Mouse (Mus musculus) kidney, postnatal 14 days (tissue): ENCODE measurements around the gene Mapk8ip3.
"Not testable (repeated sequence)": the region's sequence is repeated elsewhere in the genome, so short reads cannot be mapped to it uniquely, and the experiment has no call there.

Source experiments
- DNase-seq: peaks from one replicate; pipeline ENCODE4 v3.0.0; 2022; ENCODE audit warnings: mixed read lengths

Mapk8ip3 gene

DNA sequence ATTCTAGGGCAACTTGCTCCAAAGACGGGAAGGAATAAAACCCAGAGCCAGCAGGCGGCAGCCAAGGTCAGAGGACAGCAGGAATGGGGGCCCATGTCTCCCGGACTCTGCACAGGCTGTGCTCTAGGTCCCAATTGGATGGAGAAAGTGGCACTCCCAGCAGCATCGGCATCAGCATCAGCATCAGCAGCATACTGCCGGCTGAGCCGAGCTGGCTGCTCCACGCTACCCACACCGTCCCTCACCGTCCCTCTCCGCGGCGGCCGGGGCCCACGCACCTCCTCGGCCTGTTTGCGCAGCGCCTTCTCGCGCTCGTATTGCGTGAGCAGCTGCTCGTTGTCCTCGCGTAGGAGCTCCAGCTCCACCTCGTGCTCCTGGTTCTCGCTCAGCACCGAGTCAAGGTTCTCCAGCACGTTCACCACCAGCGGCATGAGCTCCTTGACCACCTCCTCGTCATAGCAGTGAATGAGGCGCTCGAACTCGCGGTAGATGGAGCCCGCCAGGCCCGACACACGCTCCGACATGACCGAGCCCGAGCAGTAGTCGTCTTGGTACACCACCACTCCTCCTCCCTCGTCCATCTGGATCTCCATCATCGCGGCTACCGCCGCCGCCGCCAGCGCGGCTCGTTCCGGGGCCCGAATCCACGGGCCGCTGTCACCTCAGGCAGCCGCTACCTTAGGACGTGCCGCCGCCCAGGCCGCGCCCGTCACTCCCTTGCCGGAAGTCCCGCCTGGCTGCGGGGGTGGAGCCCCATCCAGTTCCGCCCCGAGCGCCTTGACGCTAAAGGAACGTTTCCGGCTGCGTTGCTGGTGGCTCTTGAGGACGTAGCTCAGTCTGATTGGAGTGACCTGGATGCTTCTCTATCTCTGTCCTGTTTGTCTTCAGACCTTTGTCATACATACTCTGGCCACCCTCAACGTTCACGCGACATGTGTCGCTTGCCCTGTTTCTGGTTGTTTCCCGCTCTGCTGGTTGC is at the start of gene Mapk8ip3:
Mapk8ip3 (minus strand) TSS at position 719 of the 979 bp plus-strand sequence.
- peak; percentile 96 for DNase-seq

- DNase-seq = no peak
These were observed 24.3 kb upstream of the Mapk8ip3 start for GRCm38 (mm10) chr17:24960852-24961715.

DNA sequence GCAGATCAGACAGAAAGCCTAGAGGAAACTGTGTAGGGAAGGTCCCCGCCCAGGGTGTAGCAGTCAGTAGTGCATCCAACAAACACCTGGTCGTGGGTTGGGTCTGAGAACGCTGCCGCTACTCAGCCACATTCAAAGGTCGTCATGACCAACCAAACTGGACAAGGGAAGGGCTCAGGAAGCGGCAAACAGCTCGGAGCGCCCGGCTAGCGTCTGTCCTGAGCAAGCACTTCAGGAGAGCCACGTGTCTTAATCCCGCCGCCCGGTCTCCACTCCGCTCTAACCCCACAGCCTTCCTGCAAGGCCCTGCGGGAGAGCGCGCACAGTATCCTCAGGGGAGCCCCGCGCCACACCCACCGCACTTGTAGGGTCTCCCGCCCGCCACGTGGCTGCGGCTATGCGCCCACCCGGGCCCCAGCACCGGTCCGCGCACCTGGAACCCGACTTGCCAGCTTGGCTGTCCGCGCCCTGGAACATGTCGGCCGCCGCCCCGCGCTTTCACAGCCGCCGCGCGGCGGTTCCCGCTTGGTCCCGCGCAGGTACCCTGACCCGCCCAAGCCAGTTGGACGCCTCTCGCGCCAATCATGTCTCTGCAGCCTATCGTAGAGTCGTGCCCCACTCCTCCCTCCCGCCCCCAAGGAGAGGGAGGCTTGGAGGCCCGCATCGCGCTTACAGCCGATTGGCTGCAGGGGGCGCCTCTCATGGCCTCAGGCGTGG is 23.5 kb upstream of the Mapk8ip3 start, which contains the start of gene Jpt2:
Jpt2 (minus strand) TSS at position 555 of the 717 bp plus-strand sequence.
- DNase-seq = peak; percentile 99

DNA sequence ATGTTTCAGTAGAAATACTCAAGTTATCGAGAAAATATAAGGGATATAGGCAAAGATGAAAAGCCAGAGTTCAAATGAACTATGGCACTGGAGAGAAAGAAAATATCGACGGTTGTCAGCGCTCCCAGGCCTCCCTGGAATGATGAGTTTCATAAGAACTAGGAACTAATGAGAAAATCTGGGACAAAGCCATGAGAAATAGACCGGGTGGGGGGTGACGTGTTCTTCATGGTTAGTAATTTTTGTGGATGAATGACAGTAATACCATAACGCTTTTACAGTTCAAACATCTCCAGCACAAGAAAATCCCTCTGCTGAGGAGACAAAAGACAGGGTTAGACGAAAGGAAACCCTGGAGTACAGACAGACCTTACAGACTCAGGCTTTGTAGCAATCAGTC is 22.6 kb upstream of the Mapk8ip3 start:
- no peak for DNase-seq

- peak; percentile 85 for DNase-seq
These were observed 16.5 kb upstream of the Mapk8ip3 start for GRCm38 (mm10) chr17:24953291-24953690.

GRCm38 (mm10) chr17:24950671-24951070 is 13.9 kb upstream of the Mapk8ip3 start:
- no peak for DNase-seq

GRCm38 (mm10) chr17:24948204-24948603 is 11.4 kb upstream of the Mapk8ip3 start:
- no peak for DNase-seq

GRCm38 (mm10) chr17:24943589-24943988 is 6.8 kb upstream of the Mapk8ip3 start:
- DNase-seq = not testable (repeated sequence)

DNA sequence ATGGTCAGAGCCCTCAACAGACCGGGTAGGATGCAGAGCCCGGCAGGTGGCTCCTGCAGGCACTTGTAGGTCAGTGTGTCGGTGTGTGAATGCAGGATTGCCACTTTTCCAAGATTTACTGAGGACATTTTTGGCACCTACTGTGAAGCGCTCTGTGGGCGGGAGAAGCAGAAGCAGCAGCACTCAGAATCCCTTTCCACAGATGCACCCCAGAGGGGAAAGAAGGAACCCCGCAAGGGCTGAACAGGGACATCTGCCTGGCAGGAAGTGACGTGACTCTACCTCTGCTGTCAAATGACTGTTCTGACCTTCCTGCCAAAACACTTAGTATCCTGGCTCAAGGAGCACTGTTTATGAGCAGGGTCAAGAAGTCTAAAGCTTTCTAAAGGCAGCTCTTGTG is 6.3 kb upstream of the Mapk8ip3 start:
- DNase-seq = no peak

DNA sequence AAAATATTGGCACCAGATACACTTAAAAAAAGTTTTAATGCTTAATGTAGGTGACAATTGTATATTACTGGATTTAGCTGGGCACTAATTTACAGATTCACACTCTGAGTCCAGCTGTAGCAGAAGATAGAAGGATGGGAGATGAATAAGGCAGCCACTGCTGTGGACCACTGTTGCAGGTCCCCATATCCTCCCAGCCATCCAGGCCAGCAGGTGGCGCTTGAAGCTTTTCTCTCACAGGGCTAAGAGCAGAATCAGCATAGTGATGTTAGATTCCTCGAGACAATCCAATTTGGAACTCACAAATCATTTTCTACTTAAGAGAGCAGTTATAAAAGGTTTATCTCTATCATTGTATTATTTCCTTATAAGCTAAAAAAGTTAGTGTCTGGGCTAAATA is 5.7 kb upstream of the Mapk8ip3 start:
- DNase-seq = peak; percentile 73

DNA sequence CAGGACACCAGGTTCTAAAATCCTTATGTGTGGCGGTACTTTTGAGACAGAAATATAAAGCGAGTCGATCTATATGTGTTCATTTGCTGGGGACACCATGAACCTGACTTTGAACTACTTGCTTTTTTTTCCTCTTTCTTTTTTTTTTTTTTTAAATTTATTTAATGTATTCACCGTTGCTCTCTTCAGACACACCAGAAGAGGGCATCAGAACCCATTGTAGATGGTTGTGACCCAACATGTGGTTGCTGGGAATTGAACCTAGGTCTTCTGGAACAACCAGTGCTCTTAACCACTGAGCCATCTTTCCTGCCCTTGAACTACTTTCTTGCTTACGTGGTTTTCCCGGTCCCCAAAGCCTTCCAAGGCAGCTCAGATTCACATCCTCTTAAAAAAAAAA is 489 bp upstream of the Mapk8ip3 start:
- no peak for DNase-seq

DNA sequence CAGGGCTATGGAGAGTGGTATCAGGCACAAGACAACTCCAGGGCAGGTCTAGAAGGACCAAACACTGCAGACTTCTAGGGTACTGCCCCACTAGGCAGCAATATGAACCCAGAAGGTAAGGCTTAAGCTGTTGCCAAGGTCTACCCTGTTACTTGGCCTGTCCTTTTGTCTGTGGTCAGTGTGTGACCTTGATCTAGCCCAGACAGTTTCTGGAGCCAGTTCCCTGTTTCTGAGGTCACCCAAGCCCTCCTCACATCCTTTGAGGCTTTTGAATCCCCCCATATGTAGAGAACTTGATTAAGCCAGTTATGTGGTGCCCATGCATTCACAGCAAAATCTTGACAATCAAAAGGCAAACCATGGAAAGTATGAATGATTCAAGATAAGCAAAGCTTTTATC is 1.1 kb downstream of the Mapk8ip3 start:
- no peak for DNase-seq

DNA sequence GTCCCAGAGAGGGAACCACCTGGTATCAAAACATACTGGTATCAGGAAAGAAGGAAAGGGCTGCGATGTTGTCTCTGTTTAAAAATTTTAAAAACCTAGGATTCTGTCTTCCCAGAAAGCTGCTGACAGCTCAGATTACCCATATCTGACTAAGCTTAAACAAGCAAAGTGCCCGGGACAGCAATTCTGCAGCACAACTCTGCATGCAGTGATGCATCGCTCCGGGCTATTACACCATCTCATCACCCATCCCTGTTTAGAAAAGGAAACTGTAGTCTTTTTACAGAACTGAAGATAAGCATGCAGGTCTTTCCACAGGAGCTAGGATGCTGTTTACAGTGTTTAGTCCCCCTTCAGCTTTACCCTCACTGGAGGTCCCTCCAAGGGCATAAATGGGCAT is 1.9 kb downstream of the Mapk8ip3 start:
- no peak for DNase-seq

DNA sequence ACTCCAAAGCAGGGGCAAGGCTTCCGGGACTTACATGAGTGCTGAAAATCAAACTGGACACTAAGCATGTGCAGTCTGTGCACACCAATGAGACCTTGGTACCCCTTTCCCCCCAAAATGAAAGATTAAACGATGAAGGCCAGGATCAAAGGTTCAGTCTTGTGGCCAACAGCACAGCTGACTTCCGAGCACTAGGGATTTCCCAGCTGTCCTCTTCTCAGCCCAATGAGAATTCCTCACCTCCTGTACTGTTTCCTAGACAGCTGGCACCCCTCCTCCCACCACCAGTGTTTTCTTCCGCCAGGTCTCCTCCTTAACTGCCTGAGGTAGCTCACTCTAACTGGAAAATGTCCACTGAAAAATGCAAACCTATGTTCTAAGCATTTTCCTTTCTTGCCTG is 3.6 kb downstream of the Mapk8ip3 start:
- DNase-seq = no peak

DNA sequence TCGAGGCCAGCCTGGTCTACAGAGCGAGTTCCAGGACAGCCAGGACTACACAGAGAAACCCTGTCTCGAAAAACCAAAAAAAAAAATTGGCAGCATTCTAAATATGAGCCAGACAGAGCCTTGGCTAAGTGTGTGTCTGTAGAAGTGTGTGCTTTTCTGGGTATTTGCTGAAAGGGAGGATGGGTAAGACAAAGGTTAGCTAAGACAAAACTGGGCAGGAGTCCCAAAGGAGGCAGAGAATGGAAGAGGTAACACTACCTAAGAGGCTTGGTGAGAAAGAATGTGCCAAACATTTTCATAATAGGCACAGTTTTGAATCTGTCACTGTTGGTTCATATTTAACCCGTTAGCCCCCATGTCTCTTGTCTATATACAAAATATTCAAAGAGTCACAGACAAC is 4.3 kb downstream of the Mapk8ip3 start:
- no peak for DNase-seq

DNA sequence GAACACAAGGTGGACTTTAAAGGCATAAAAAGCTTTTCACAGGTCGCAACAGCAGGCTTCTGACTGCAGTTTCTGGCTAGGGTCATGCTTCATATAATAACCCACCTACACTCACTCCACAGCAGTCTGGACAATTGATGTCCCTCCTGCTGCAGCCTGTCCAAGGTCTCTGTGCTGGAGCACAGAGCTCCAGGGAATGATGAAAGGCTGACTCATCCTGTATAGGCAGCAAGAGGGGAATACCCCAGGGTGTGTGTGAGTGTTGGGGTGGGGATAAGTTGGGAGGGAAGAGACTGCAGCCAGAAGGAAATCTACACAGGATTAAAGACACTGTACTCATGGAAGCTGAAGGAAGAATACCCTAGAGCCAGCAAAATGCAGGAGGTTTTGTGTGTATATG is 7.3 kb downstream of the Mapk8ip3 start:
- DNase-seq = no peak

- DNase-seq = no peak
These were observed 13.5 kb downstream of the Mapk8ip3 start for GRCm38 (mm10) chr17:24923246-24923645.

- no peak for DNase-seq
These were observed 22.8 kb downstream of the Mapk8ip3 start for GRCm38 (mm10) chr17:24913984-24914383.

DNA sequence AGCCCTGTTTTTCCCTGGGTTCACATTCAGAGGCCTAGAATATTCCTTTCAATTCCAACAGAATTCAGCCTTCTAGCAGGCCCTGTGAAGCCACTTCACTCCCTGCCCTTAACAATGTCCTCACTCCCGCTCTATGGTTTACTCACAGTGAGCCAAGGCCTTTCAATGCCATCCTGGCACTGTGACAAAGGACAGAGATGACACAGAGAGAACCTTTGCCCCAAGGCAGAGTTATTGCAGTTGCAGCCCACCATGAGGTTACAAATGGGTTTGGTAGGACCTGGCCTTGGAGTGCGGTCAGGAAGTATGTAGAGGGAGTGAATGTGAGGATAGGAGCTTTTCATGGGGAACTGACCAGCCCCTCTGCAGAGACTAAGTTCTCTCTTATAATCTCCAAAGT is 29.2 kb downstream of the Mapk8ip3 start:
- DNase-seq = no peak

DNA sequence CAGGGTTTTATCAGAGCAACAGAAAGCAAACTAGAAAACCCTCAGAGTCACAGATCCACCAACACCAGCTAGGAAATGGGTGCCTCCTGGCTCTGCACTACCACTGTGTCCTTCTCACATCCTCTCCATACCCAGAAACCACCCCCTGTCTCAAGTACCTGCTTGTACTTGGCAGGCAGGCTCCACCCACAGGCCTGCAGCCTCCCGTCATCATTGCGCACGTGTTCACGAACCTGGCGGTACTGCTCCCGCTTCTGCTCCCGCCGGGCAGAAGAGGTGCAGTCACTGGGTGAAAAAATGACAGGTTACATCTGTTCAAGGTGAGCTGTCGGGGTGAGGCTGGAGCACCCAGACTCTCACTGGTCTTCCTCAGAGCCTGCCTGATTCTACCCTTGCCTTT is 33.0 kb downstream of the Mapk8ip3 start:
- no peak for DNase-seq

DNA sequence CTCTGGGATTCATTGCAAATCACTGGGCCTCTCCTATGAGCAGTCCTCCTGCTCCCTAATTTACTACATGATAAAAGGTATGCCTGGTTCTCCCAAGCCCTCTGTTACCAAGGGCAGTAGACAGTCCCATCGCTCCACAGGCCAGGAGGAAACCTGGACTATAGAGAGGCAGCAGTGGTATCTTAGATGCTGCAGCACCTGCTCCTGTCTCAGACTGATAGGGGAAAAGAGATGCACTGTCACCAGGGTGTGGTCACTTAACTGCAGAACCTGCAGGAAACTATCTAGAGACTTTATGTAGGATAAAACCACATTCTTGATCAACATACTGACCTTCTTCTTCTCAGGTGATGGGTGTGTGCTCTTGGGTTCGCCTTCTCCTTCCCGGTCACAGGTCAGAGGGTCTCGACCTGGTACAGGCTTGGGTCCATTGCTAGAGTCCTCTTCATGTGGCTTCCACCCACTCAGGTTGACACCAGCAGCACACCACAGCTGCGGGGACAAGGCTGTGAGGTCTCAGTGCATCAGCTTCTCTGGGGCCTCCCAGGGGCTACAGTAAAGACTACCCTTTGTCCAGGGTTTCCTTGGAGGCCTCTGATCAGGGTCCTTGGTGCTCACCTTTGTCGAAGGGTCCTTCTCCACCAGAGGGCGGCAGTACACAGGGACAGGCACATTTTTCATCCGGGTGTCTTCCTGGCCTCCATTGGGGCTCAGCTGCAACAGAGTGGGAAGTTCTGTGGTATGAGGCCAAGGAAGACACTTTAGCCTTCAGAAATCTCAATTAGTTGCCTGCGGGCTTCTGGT is 33.9 kb downstream of the Mapk8ip3 start:
- no peak for DNase-seq

DNA sequence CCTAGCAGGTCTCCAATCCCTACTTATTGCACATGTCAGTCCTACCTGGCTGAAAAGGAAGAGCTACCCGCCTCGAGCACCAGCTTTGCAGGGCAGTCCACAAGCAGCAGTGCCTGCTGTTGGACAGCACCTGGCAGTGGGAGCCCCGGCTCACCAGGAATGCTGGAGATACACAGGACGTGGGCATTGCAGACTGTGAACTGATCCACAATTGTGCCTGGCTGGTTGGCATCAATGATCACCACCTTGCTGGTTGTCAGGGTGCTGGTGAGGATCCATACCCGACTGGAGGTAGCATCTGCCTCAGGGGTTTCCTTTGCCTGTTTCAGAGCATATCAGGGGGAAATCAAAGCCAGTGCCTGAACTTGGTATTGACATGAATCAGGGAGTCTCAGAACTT is 34.7 kb downstream of the Mapk8ip3 start:
- no peak for DNase-seq
